Mouse (Mus musculus) neural tube, embryonic 14.5 days (tissue): ENCODE data around the gene AL607142.1. TPM values are rescaled to one million over a fixed set of nuclear protein-coding genes. Genes with fewer than 3 reads are reported as not detected.

Experiments
- ATAC-seq: fragments of 200-750 bp; cut with Nextera tagmentation; 2 replicates; pipeline ENCODE4 v1.8.0; 2017; ENCODE audit warnings: low read depth, mild to moderate bottlenecking, moderate TSS enrichment, moderate library complexity
- H3K27ac ChIP-seq: fragments of 300-500 bp; sonication (generic); 2 replicates; pipeline ENCODE4 v1.5.1; 2014; ENCODE audit warnings: low read depth, mild to moderate bottlenecking, control low read depth, low read length, moderate library complexity, mixed read lengths
- H3K27me3 ChIP-seq: fragments of 300-500 bp; sonication (generic); 2 replicates; pipeline ENCODE4 v1.6.1; 2014; ENCODE audit warnings: low read length; ENCODE audit not compliant: control insufficient read depth, insufficient read depth
- H3K36me3 ChIP-seq: fragments of 300-500 bp; sonication (generic); 2 replicates; pipeline ENCODE4 v1.6.1; 2014; ENCODE audit warnings: low read length, mixed read lengths; ENCODE audit not compliant: control insufficient read depth, insufficient read depth
- H3K4me1 ChIP-seq: fragments of 300-500 bp; sonication (generic); 2 replicates; pipeline ENCODE4 v1.6.1; 2014; ENCODE audit warnings: low read length; ENCODE audit not compliant: control insufficient read depth, insufficient read depth
- H3K4me2 ChIP-seq: fragments of 300-500 bp; sonication (generic); 2 replicates; pipeline ENCODE4 v1.6.1; 2014; ENCODE audit warnings: mild to moderate bottlenecking, low read depth, low read length, control low read depth
- H3K4me3 ChIP-seq: fragments of 300-500 bp; sonication (generic); 2 replicates; pipeline ENCODE4 v1.5.1; 2014; ENCODE audit warnings: low read depth, low read length, control low read depth, mixed read lengths
- H3K9ac ChIP-seq: fragments of 300-500 bp; sonication (generic); replicated peaks from 2 replicates; pipeline ENCODE4 v1.6.1; 2014; ENCODE audit warnings: low read depth, mild to moderate bottlenecking, control low read depth, low read length, mixed read lengths
- H3K9me3 ChIP-seq: fragments of 300-500 bp; sonication (generic); 2 replicates; pipeline ENCODE4 v1.6.1; 2016; ENCODE audit warnings: low read length; ENCODE audit not compliant: control insufficient read depth
- WGBS: fragments of 180-500 bp; shearing (Covaris S2); extraction: QIAGEN DNeasy Blood & Tissue Kit; methylation state at CpG from one replicate; pipeline ENCODE4 v1.1.7; 2014; 5-methylcytosine and 5-hydroxymethylcytosine counted together
- polyA plus RNA-seq: library from polyadenylated mRNA; unstranded; fragments of >200 nt; fragmentation: Nextera tagmentation; extraction: Ambion mirVana; gene quantifications from 2 replicates; pipeline ENCODE4 v1.2.1, GENCODE M21; 2014

Gene AL607142.1
- polyA plus RNA-seq, 1 experiment from 2014 or later = not detected

GRCm38 (mm10) chr4:120062754-120063153 is 2.0 kb upstream of the AL607142.1 start:
- no peak for ATAC-seq
- H3K36me3 ChIP-seq = no peaks in the 10 kb centered on the region
- 90% methylated on average over 11 of the region's 11 CpGs for WGBS
- H3K9ac ChIP-seq = no peak overlapping the region
- no peak overlapping the region for H3K4me3 ChIP-seq
- no peaks in the 10 kb centered on the region for H3K9me3 ChIP-seq
- no peak overlapping the region for H3K4me2 ChIP-seq
- no peaks in the 10 kb centered on the region for H3K4me1 ChIP-seq
- H3K27ac ChIP-seq = no peak overlapping the region
- no peaks in the 10 kb centered on the region for H3K27me3 ChIP-seq

- no peaks in the 10 kb centered on the region for H3K36me3 ChIP-seq
- H3K27me3 ChIP-seq = no peaks in the 10 kb centered on the region
- no peak overlapping the region for H3K27ac ChIP-seq
- no peaks in the 10 kb centered on the region for H3K4me1 ChIP-seq
- no peak overlapping the region for H3K4me2 ChIP-seq
- no peak overlapping the region for H3K4me3 ChIP-seq
- ATAC-seq = no peak
- H3K9ac ChIP-seq = no peak overlapping the region
- H3K9me3 ChIP-seq = no peaks in the 10 kb centered on the region
- 90% methylated on average over 20 of the region's 20 CpGs for WGBS
Observed at GRCm38 (mm10) chr4:120063353-120064124, 1.3 kb upstream of the AL607142.1 start.

- no peak overlapping the region for H3K9ac ChIP-seq
- ATAC-seq = peak; percentile 31; the same call in 1 of the 2 replicates
- WGBS = 58% methylated on average over 9 of the region's 9 CpGs
Observed at GRCm38 (mm10) chr4:120066841-120067591, 2.2 kb downstream of the AL607142.1 start.

DNA sequence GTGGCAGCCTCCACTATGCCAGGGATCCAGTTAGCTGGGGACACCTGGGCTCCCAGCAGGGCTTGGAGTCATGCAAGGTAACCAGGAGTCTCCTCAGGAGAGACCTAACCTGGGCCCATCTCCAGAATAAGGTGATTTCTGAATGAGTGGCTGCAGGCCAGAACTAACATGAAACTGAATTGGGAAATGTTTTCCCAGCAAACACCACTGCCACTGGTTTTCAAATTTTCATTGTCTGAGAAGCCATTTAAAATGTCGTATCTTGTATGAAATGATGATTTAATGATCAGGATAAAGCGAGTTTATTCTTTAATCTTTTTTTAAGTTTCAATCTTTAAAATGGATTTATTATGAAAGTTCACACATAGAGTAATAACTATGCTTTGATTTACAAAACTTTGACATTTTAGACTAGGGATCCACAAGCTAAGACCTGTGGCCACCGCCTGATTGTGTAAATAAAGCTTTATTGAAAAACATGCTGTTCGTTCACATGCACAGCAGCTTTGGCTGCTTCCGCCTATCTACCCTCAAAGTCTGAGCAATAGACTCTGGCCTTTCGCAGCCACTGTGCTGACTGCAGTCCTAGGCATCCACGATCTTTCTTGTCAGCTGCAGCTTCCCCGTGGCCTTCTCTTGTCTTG is 2.9 kb downstream of the AL607142.1 start:
- 91% methylated on average over 8 of the region's 8 CpGs for WGBS
- Histone ChIP-seq H3K9me3 (no peaks in the 10 kb centered on the region), H3K4me1 (no peaks in the 10 kb centered on the region), H3K9ac (no peak overlapping the region), H3K27me3 (no peaks in the 10 kb centered on the region), H3K27ac (no peak overlapping the region), H3K4me2 (no peak overlapping the region), H3K36me3 (no peaks in the 10 kb centered on the region), H3K4me3 (no peak overlapping the region)
- ATAC-seq = no peak

More at GRCm38 (mm10) chr4:120066841-120067591, 2.2 kb downstream of the AL607142.1 start:
- H3K27me3 ChIP-seq = no peaks in the 10 kb centered on the region
- H3K27ac ChIP-seq = no peak overlapping the region
- H3K9me3 ChIP-seq = no peaks in the 10 kb centered on the region
- no peak overlapping the region for H3K4me3 ChIP-seq
- H3K36me3 ChIP-seq = no peaks in the 10 kb centered on the region
- no peak overlapping the region for H3K4me2 ChIP-seq
- H3K4me1 ChIP-seq = no peaks in the 10 kb centered on the region

DNA sequence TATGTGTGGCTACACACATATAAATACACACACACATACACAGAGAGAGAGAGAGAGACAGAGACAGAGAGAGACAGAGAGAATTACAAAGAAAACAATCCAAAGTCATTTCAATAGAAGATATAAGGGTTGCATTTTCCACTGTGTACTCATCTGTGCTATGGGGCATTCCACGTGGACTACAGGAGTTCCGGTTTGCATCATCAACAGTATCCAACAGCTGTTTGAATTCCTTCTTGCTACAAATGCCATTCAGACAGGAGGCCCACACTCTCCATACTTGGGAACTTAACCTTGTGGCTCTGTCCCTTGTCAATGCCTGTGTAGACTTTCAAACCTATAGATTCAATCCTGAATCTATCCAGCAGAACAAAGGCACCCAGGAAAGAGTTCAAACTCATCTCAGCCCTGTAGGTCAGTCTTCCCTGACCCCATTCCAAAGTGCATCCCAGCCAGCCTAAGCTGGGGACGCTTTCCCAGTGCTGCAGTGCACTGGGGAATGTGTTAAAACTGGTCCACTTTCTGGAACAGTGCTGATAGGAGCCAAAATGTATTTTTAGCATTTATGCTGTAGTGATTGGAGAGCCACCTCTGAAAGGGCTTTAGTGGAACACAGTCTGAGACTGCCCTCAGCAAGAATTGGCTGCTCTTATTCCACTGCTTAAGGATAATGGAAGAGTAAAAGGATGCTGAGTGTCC is 4.2 kb downstream of the AL607142.1 start:
- ATAC-seq = no peak
- Histone ChIP-seq H3K36me3 (no peaks in the 10 kb centered on the region), H3K4me3 (no peak overlapping the region), H3K27ac (no peak overlapping the region), H3K9ac (no peak overlapping the region), H3K4me1 (no peaks in the 10 kb centered on the region), H3K9me3 (no peaks in the 10 kb centered on the region), H3K27me3 (no peaks in the 10 kb centered on the region), H3K4me2 (no peak overlapping the region)
- 82% methylated on average over 3 of the region's 3 CpGs for WGBS

- no peak for ATAC-seq
- 85% methylated on average over 3 of the region's 3 CpGs for WGBS
- H3K9me3 ChIP-seq = no peaks in the 10 kb centered on the region
- H3K4me1 ChIP-seq = no peaks in the 10 kb centered on the region
- H3K27ac ChIP-seq = no peak overlapping the region
- no peaks in the 10 kb centered on the region for H3K36me3 ChIP-seq
- H3K4me2 ChIP-seq = no peak overlapping the region
- H3K9ac ChIP-seq = no peak overlapping the region
- no peak overlapping the region for H3K4me3 ChIP-seq
- no peaks in the 10 kb centered on the region for H3K27me3 ChIP-seq
Observed at GRCm38 (mm10) chr4:120069582-120069980, 4.8 kb downstream of the AL607142.1 start.

- 79% methylated on average over 3 of the region's 3 CpGs for WGBS
- H3K9ac ChIP-seq = no peak overlapping the region
- ATAC-seq = no peak
- H3K27me3 ChIP-seq = no peaks in the 10 kb centered on the region
- H3K36me3 ChIP-seq = no peaks in the 10 kb centered on the region
- H3K4me1 ChIP-seq = no peaks in the 10 kb centered on the region
- no peak overlapping the region for H3K27ac ChIP-seq
- H3K9me3 ChIP-seq = no peaks in the 10 kb centered on the region
- H3K4me3 ChIP-seq = no peak overlapping the region
- no peak overlapping the region for H3K4me2 ChIP-seq
Observed at GRCm38 (mm10) chr4:120071411-120071810, 6.6 kb downstream of the AL607142.1 start.

DNA sequence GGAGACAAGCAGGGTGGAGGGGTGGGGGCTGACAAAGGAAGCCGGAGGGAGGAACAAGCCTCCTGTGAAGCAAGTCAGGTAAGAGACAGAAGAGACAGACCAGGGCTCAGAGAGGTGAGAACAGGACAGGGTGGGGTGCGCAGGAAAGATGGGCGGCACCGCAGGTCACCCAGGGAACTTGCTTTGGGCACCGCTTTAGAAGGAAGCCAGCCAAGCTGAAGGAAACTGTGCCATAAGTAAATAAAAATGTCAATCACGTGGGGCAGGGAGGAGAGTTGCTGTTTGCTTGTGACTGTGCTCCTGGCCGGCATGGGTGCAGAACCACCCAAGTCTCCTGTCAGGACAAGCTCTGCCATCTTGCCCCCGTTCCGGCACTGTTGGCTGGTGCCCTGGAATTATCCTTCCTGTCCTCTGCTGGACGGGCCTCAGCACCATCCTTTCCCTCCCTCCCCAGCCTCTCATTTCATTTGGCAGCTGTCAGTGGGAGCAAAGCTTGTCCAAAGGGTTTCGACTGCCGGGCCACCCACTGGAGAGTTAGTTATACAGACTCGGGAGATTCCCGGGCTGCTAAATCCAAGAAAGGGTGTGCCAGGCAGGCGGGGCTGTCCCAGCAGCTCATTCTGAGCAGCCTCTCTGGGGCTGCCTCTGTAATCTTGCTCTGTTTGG is 7.2 kb downstream of the AL607142.1 start:
- Histone ChIP-seq H3K27me3 (no peaks in the 10 kb centered on the region), H3K4me3 (no peak overlapping the region), H3K4me2 (no peak overlapping the region), H3K27ac (no peak overlapping the region), H3K9ac (no peak overlapping the region), H3K9me3 (no peaks in the 10 kb centered on the region), H3K4me1 (no peaks in the 10 kb centered on the region), H3K36me3 (no peaks in the 10 kb centered on the region)
- ATAC-seq = no peak
- WGBS = 51% methylated on average over 15 of the region's 15 CpGs
